Mouse (Mus musculus): ENCODE data around the gene Myo1d. TPM values are rescaled to one million over a fixed set of nuclear protein-coding genes. Genes with fewer than 3 reads are reported as not detected.

Myo1d gene
- polyA plus RNA-seq, 2 experiments from 2014 or later: 0.37 to 0.79 TPM

- ATAC-seq: no peak
Measured at GRCm38 (mm10) chr11:80778916-80779526, 804 bp downstream of the Myo1d start.

GRCm38 (mm10) chr11:80778157-80778556 is 1.7 kb downstream of the Myo1d start:
- ATAC-seq: no peak

DNA sequence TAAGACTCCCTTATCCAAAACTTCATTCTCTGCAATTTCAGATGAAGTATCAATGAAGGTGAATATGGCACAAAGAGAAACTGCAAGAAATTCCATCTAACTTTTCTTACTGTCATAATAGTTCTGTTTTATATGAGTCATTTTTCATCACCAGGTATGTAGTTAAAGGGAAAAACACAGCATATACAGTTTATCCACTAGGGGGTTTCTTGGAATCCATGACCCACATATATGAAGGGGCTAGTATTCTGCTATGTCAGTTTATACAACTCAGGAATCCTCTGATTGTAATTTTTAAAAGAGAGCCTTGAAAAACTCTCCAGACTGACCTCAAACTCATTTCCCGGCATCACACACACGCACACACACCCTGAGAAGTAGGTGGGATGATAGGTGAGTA is 2.1 kb downstream of the Myo1d start:
- ATAC-seq: no peak

DNA sequence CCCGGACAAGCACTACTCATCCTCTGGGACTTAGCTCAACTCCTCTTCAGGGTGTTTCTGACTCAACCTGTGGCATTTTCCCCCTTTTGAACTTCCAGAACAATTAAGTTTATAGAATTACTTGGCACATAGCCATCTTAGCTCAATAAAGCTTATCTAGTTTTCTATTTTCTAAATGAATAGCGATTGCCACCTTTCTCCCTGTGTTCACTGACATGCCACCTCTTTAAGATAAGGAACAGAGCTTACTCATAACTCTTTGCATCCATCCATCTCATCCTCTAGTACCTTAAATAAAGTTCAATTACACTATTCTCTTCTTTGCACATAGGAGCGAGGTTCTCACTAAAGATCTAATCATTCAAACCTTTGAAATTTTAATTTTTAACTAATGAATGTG is 4.3 kb downstream of the Myo1d start:
- no peak for ATAC-seq

GRCm38 (mm10) chr11:80772595-80773210 is 7.1 kb downstream of the Myo1d start:
- ATAC-seq: no peak

DNA sequence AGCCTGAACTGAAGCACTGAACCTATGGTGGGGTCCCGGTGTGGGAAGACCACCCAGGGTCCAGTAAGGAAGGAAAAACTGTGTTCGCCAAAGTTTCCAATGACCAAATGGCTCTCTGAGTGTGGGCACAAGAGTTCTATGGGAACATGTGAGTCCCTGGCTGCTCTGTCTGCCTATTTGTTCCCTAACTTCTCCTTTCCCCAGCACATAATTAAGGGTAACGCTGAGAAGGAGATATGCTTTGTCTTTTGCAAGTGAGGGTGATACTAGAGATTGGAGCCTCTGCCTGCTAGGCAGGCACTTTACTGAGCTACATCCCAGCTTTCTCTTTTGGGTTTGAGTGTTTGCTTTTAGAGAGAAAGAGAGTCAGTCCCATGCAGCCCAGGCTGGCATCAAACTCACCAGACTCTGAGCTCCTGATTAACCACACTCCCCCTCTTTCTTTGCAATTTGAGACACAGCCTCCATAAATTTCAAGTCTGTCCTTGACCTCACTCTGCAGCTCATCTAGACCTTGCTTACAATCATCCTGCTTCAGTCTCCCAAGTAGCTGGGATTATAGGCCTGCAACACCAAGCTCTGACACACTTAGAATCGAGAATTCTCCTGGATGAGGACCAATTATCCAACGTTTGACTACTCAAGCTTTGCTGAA is 8.1 kb downstream of the Myo1d start:
- ATAC-seq: no peak

DNA sequence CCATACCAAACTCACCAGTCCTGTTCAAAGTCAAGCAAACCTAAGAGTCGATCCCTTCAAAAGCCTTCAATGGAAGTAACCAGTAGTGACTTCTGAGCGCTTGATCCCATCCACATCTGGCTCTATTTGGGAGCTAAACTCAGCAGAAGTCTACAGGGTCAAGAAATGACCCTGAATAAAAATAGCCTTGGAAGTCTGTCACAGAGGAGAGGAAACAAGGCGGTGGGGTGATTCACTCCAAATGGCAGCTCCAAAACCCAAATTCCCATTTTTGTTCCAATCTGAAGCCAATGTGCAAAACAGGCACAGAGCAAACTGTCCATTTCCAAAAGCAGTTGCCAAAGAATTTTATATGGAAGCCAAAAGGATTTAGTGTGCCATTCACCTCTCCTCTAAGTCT is 8.6 kb downstream of the Myo1d start:
- ATAC-seq: no peak

- no peak for ATAC-seq
Measured at GRCm38 (mm10) chr11:80767320-80767617, 12.6 kb downstream of the Myo1d start.

GRCm38 (mm10) chr11:80766472-80767319 is 13.1 kb downstream of the Myo1d start:
- ATAC-seq: no peak

- ATAC-seq: no peak
Measured at GRCm38 (mm10) chr11:80766068-80766467, 13.8 kb downstream of the Myo1d start.

DNA sequence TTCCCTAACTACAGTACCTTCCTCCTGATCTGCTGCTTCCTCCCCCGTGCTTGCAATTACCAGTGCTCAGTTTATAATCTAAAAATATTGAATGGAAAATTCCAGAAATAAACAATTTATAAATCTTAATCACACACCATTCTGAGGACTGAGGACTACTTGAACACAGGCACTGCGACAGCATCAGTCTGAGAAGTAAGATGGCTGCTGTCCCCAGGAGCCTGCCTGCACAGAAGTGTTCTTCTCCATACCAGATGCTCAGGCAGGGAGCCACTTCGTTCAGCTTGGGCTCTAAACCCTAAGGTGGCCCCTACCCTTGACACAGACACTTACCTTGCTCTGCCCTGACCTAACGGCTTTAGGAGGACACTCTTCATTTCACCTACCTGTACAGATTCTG is 17.8 kb downstream of the Myo1d start:
- no peak for ATAC-seq

- no peak for ATAC-seq
Measured at GRCm38 (mm10) chr11:80761285-80761974, 18.4 kb downstream of the Myo1d start.

DNA sequence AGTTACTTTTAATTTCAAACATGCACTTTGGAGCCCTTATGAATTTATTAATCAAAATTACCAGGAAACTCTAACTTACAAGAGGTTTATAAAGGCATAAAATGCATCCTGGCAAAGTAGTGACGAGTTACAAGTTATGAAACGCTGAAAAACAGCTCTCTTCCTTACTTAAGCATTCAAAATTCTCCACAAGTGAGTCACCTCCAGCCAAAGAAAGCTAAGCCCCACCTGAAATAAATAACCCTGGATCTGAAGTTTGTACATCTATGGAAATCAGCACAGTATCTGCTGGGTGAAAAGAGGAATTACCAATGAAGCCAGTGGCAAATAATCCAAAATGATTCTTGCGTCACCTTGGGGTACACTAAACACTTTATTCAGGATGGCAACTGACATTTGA is 20.8 kb downstream of the Myo1d start:
- ATAC-seq: no peak

- ATAC-seq: no peak
Measured at GRCm38 (mm10) chr11:80754201-80754600, 25.6 kb downstream of the Myo1d start.

GRCm38 (mm10) chr11:80751168-80751567 is 28.7 kb downstream of the Myo1d start:
- ATAC-seq: no peak

DNA sequence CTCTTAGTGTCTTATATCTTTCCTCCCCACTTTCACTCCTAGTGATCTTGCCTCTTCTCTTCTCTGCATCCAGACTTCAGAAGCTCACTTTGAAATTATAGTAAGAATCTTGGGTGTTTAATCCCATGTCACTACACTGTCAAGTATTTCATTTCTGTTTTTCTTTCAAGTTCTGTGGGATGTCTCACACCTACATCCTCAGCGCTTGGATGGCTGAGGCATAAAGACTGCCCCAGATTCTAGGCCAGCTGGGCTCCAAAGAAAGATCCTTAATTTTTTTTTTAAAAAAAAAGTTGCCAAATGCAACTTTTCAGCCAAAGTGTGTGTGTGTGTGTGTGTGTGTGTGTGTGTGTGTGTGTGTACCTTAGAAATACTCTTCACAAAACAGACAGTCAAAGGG is 30.6 kb downstream of the Myo1d start:
- ATAC-seq: no peak

DNA sequence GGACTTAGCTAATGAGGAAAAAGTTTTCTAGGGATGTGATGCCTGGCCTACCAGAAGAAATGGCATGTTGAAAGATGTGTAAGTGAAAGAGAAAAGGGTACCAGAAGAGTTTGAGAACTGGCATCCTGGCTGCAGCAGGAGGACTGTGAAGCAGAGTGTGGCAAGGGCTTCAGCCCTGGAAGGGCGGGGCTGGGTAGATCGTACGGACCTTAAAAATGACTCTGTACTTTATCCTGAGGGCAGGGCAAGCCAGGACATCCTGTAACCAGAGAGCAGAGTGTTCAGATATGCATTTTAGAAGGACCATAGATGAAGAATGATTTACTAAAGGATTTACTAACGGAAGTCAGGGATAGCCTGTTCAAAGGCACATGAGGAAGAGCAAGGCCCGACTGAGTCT is 34.4 kb downstream of the Myo1d start:
- no peak for ATAC-seq

DNA sequence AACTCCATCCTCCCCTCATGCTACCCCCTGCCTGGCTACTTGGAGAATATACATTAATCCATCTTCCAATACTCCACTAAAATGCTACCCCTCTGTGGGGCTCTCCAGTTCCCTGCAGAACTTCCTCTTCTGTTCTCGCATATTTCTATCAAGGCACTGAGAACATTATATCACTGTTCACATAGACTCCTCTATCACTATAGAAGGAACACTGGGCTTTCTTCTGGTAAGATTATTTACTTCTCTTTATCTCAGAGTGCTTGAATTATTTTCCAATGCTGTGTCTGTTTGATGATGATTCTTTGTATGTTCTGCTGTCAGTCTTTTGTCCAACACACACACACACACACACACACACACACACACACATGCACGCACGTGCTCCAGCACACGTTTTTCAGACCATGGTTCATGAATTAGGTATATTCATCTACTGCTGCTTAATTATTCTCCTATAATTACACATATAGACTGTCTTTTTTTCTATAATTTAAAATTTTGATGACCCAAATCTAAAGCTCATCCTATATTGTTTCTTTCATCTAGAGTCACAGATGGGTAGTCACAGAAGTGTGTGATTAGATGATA is 35.9 kb downstream of the Myo1d start:
- ATAC-seq: no peak

DNA sequence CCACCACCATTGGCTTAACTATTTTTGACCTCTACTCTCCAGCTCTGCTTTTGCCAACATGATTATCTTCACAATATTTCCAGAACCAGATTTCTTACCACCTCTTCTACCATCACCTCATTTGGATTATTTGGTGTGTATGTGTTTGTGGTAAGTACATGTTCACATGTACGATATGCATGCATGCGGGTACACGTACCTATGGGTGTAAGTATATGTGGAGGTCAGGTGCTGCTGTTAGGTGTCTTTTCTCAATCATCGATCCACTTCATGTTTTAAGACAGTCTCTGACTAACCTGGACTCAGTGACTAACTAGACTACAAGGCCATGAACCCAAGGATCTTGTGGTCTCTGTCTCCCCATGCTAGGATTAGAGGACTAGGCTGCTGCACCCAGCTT is 37.4 kb downstream of the Myo1d start:
- no peak for ATAC-seq

GRCm38 (mm10) chr11:80734771-80735170 is 45.1 kb downstream of the Myo1d start:
- ATAC-seq: no peak

DNA sequence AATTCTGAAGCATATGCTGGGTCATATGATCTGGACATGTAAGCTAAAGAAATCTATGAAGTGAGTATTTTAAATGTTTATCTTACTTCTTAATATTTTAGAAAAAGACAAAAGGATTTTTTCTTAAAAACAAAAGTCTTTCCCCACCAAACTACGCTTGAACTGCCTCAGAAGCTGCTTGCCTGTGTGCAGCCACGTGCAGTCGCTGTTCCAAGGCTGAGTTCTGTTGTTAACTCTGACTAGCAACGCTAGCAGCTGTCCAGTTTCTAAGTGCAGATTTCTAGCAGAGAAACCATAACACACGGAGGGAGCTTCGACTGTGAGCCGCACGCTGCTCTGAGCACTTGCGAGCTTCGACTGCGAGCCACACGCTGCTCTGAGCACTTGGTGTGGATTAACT is 55.1 kb downstream of the Myo1d start:
- no peak for ATAC-seq

GRCm38 (mm10) chr11:80723406-80724047 is 56.3 kb downstream of the Myo1d start:
- ATAC-seq: no peak
